Mouse (Mus musculus) T-helper 17 cell (primary cell): ENCODE measurements at regions not wholly inside any gene's neighbourhood (a gene's known extent, or its start where the extent isn't known, plus 50 kb on each side); places are given as distances from the start of the nearest gene placed in this dataset.

Experiments
- in situ Hi-C, 2 experiments: fragments of 300-600 bp; cut with MboI, MseI; formaldehyde crosslinking; loops; 1 replicate in 1 of 2; 2 replicates in 1 of 2; pipeline ENCODE4 v1.15.1; 2025; ENCODE audit warnings: high pct_unique_total_duplicates in 2 of 2

- in situ Hi-C loops, result no loop called here
Measured at GRCm38 (mm10) chr13:99097606-99098545, 86.7 kb upstream of the Zfp366 start.

GRCm38 (mm10) chr13:99096837-99097236 is 87.8 kb upstream of the Zfp366 start:
- in situ Hi-C loops, result no loop called here

GRCm38 (mm10) chr13:99095006-99095405 is 89.6 kb upstream of the Zfp366 start:
- in situ Hi-C loops, result no loop called here

GRCm38 (mm10) chr13:99094221-99094620 is 90.4 kb upstream of the Zfp366 start:
- in situ Hi-C loops, result no loop called here

DNA sequence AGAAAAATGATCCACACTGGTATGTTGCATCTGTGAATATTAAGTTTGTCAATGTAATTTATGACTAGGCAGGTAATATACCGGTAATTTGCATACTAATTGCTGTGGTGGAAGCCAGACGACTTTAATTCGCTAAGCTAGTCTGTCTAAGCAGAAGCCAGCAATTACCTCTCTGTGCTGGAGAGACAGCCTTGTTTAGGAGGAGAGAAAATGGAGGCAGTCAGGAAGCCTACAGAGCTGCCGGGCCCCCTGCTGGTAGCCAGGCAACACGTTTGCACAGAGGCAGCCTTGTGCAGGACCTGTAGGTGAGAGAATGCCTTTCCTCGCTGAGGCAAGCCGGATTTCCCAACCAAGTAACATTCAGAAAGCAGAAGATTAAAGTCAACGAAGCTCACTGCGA is 91.4 kb upstream of the Zfp366 start:
- in situ Hi-C loops, result no loop called here

- in situ Hi-C loops, result no loop called here
Measured at GRCm38 (mm10) chr13:99092279-99092930, 92.2 kb upstream of the Zfp366 start.

GRCm38 (mm10) chr13:99091562-99092278 is 92.9 kb upstream of the Zfp366 start:
- in situ Hi-C loops, result no loop called here

DNA sequence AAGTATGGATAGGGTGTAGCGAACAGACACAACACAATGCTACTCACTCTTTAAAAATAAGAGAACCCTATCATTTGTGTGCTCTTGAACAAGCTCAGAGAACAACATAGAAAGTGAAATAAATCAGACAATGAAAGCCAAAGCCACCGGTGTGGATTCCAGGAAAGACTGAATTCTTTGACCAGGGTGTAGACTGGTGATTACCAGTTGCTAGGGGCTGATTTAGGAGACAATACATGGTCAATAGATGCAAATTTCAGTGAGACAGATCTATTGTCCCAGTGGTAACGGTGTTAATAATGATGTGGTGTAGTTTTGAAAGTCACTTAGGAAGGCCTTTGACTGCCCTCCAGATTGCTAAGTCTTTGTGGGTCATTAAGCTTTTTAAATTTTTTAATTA is 94.3 kb upstream of the Zfp366 start:
- in situ Hi-C loops, result no loop called here

DNA sequence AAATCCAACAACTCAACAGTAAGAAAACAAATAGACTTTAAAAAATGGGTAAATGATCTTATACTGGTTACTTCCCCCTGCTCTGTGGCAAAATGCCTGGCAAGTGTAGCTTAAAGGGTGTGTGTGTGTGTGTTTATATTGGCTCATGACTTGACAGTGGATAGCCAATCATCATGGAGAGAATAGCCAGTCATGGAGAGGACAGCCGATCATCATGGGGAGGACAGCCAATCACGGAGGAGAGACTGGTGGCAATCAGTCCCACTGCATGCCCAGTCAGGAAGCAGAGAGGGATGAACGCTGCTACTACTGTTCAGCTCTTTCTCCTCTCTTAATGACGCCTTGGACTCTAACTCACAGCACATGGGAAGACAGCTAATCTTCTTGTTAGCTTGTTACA is 96.3 kb upstream of the Zfp366 start:
- in situ Hi-C loops, result no loop called here

- in situ Hi-C loops, result no loop called here
Measured at GRCm38 (mm10) chr13:99079331-99079761, 95.0 kb upstream of the 1700024P04Rik start.

- in situ Hi-C loops, result no loop called here
Measured at GRCm38 (mm10) chr13:99078643-99079042, 94.3 kb upstream of the 1700024P04Rik start.

GRCm38 (mm10) chr13:99077039-99077749 is 92.8 kb upstream of the 1700024P04Rik start:
- in situ Hi-C loops, result no loop called here

DNA sequence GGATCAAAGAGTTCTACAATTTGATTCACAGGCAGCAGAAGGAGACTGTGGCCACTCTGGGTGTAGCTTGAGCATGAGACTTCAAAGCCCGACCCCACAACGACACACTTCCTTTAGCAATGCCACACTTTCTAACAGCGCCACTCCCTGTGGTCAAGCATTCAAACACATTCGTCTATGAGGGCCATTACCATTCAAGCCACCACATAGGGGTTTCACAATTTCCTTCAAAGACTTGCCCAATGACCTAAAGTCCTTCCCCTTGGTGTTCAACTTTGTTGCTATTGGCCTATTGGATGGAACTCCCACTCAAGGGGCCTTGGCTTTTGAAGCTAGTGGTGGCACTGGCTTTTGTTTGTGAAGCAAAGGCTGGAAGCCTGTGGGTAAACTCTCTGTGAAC is 91.1 kb upstream of the 1700024P04Rik start:
- in situ Hi-C loops, result no loop called here

GRCm38 (mm10) chr13:99071821-99072414 is 87.6 kb upstream of the 1700024P04Rik start:
- in situ Hi-C loops, result no loop called here

DNA sequence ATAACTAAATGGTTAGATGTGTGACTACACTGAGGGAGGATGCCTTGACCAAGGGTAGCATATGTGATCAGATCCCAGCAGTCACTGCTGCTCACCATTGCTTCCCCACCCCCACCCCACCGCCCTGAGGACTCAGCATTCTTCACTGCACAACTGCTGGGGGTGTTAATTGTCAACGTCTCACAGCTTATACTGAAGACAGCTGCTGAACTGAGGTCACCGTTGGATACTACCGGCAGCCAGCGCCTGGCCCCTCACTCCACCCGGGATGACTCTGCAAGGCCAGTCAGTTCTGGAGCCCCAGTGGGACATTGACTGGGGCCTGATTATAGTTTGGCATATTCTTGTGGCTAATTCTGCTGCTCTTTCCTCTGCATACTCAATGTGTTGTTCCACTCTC is 87.0 kb upstream of the 1700024P04Rik start:
- in situ Hi-C loops, result no loop called here

DNA sequence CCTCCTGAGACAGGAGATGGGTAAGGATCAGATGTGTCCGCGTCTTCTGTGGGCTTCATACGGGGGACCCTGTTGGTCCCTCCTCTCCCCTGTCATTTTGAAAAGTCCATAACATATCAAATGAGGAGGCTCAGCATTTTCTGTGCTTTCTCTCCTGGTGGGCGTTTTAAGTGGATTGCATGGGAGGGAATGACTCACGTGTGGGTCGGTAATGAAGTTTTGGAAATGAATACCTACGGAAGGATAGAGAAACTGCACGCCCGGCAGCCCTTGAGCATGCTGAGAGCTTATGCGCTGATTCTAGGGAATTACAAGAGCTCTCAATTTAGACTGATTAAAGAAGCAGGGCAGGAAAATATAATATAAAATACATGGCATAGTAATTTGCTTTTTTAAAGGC is 85.4 kb upstream of the 1700024P04Rik start:
- in situ Hi-C loops, result loop anchor here (5.0 kb wide), 2 partner anchors 107 to 367 kb away; no protein-coding TSS in a partner anchor

DNA sequence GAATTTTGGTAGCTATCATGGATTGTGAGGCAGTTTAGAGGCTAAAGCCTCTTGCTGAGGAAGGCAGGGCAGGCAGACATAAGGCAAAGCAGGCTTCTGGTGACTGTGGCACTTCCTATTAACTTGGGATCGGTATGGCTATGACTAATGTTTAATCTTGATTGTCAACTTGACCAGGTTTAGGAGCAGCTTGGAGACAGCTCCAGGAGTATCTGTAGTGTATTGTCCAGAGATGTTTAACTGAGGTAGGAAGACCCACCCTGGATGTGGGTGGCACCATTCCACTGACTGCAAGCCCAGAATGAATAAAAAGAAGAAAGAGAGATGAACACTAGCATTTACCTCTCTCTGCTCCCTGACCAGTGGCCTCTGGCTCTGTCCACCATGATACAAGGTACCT is 83.1 kb upstream of the 1700024P04Rik start:
- in situ Hi-C loops, result loop anchor here (5.0 kb wide), 2 partner anchors 105 to 365 kb away; no protein-coding TSS in a partner anchor

GRCm38 (mm10) chr13:99063431-99063830 is 79.1 kb upstream of the 1700024P04Rik start:
- in situ Hi-C loops, result no loop called here

- in situ Hi-C loops, result no loop called here
Measured at GRCm38 (mm10) chr13:99062936-99063335, 78.6 kb upstream of the 1700024P04Rik start.

DNA sequence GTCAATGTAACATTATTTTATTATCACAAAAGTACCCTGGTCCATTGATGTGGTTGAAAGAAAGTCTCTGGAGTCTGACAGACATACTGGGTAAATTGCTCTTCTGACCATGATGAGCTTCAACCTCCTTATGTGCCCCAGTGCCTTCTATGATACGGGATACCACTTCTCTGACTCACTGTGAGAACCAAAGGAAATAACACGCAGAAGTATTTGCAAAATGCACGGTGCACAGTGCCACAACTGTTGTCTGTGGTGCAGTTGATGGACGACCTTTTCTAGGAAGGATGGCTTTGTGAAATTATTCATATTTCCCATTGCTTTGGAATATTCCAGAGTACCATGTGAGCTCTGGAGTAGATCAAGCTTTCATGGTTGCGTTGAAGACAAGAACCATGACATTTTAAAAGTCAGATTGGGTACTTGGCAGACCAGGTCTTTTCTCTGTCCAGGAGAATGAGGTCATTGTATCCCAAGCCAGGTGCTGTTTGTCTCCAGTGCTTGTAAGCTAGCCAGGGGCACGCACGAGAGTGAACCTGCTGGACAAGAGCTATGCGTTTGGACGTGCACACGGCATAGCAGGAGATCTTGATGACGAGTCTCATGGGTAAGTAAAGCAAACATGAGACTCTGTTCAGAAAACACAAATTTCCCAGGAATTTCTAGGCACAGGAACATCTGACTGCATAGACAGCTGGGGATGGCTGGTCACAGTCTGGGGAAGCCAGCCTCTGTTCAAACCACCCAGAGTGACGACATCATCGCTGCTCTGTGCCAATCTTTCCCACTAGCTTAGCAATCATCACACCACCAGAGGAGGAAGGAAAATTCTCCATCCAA is 74.0 kb upstream of the 1700024P04Rik start:
- in situ Hi-C loops, result no loop called here
